Mouse (Mus musculus) CH12.LX (cell line): ENCODE measurements at regions not wholly inside any gene's neighbourhood (a gene's known extent, or its start where the extent isn't known, plus 50 kb on each side); places are given as distances from the start of the nearest gene placed in this dataset.

Experiments
- DNase-seq: peaks from one replicate; pipeline ENCODE4 v3.0.0-alpha.2; 2013; ENCODE audit errors: extremely low read depth
- H3K27ac ChIP-seq: 2 replicates; pipeline ENCODE4 v1.5.1; 2012; ENCODE audit warnings: low read depth, mild to moderate bottlenecking, control low read depth, moderate library complexity; ENCODE audit not compliant: insufficient read depth
- H3K27me3 ChIP-seq: replicated peaks from 2 replicates; pipeline ENCODE3; 2012; ENCODE audit warnings: inconsistent platforms
- H3K36me3 ChIP-seq, 2 experiments: replicated peaks in 1 of 2; 2 replicates each; pipeline versions ENCODE3 to v1.6.1; 2012; ENCODE audit warnings: inconsistent platforms in 1 of 2, low read length in 1 of 2, mild to moderate bottlenecking in 1 of 2, mixed read lengths in 1 of 2, moderate library complexity in 1 of 2; ENCODE audit not compliant: control insufficient read depth in 1 of 2, insufficient read depth in 1 of 2
- H3K4me1 ChIP-seq, 2 experiments: 2 replicates each; pipeline ENCODE4 v1.6.1; 2012; ENCODE audit warnings: inconsistent platforms in 1 of 2, moderate library complexity in 1 of 2; ENCODE audit not compliant: insufficient read depth in 2 of 2, control insufficient read depth in 1 of 2
- H3K4me2 ChIP-seq: 2 replicates; pipeline ENCODE4 v1.6.1; 2012; ENCODE audit warnings: low read depth, mild to moderate bottlenecking, control low read depth; ENCODE audit not compliant: poor library complexity, insufficient read depth, severe bottlenecking
- H3K4me3 ChIP-seq, 3 experiments: fragments of 150-350 bp in 1 of 3; sonication (generic) in 1 of 3; replicated peaks in 1 of 3; 2 replicates each; pipeline versions ENCODE3 to v1.5.1; 2011 to 2012; ENCODE audit warnings: low read depth in 2 of 3, low read length in 2 of 3, mild to moderate bottlenecking in 2 of 3, moderate library complexity in 2 of 3, control low read depth in 1 of 3, improper control_type of control experiment in 1 of 3, inconsistent platforms in 1 of 3, mixed read lengths in 1 of 3; ENCODE audit not compliant: poor library complexity in 1 of 3
- H3K79me2 ChIP-seq: replicated peaks from 2 replicates; pipeline ENCODE4 v1.6.1; 2012; ENCODE audit warnings: mild to moderate bottlenecking, moderate library complexity; ENCODE audit not compliant: control insufficient read depth, poor library complexity, insufficient read depth, severe bottlenecking; ENCODE audit errors: extremely low read depth
- H3K9ac ChIP-seq: 2 replicates; pipeline ENCODE4 v1.6.1; 2012; ENCODE audit warnings: low read depth, mild to moderate bottlenecking, control low read depth, moderate library complexity; ENCODE audit not compliant: insufficient read depth
- H3K9me3 ChIP-seq: replicated peaks from 2 replicates; pipeline ENCODE3; 2012; ENCODE audit warnings: low read length, inconsistent platforms, mixed read lengths
- BHLHE40 ChIP-seq: IDR thresholded peaks from 2 replicates; pipeline ENCODE4 v1.6.1; 2011; ENCODE audit warnings: mild to moderate bottlenecking, low read depth, low read length, improper control_type of control experiment
- CHD1 ChIP-seq: IDR thresholded peaks from 2 replicates; pipeline ENCODE4 v1.6.1; 2012; ENCODE audit warnings: low read depth, low read length, improper control_type of control experiment, inconsistent platforms
- CHD2 ChIP-seq: IDR thresholded peaks from 2 replicates; pipeline ENCODE4 v1.6.1; 2011; ENCODE audit warnings: low read length, improper control_type of control experiment
- E2F4 ChIP-seq: IDR thresholded peaks from 2 replicates; pipeline ENCODE4 v1.6.1; 2011; ENCODE audit warnings: low read depth, low read length, improper control_type of control experiment; ENCODE audit not compliant: insufficient replicate concordance
- EP300 ChIP-seq: IDR thresholded peaks from 2 replicates; pipeline ENCODE4 v1.6.1; 2011; ENCODE audit warnings: low read length, improper control_type of control experiment
- ETS1 ChIP-seq: conservative IDR thresholded peaks from 2 replicates; pipeline ENCODE4 v1.6.1; 2012; ENCODE audit warnings: low read depth, mild to moderate bottlenecking, inconsistent platforms, low read length, improper control_type of control experiment, moderate library complexity
- GABPA ChIP-seq: IDR thresholded peaks from 2 replicates; pipeline ENCODE4 v1.6.1; 2012; ENCODE audit warnings: low read depth, low read length, improper control_type of control experiment, inconsistent platforms; ENCODE audit not compliant: insufficient replicate concordance
- HCFC1 ChIP-seq: IDR thresholded peaks from 2 replicates; pipeline ENCODE4 v1.6.1; 2012; ENCODE audit warnings: low read depth, mild to moderate bottlenecking, inconsistent platforms, low read length, improper control_type of control experiment
- JUND ChIP-seq: conservative IDR thresholded peaks from 2 replicates; pipeline ENCODE4 v1.6.1; 2011; ENCODE audit warnings: low read depth, low read length, improper control_type of control experiment
- MAFK ChIP-seq: IDR thresholded peaks from 2 replicates; pipeline ENCODE4 v1.6.1; 2011; ENCODE audit warnings: low read length, improper control_type of control experiment; ENCODE audit not compliant: insufficient replicate concordance
- MYC ChIP-seq: IDR thresholded peaks from 2 replicates; pipeline ENCODE4 v1.6.1; 2011; ENCODE audit warnings: low read depth, mild to moderate bottlenecking, improper control_type of control experiment, low read length
- NELFE ChIP-seq: IDR thresholded peaks from 2 replicates; pipeline ENCODE4 v1.6.1; 2011; ENCODE audit warnings: low read depth, low read length, improper control_type of control experiment
- POLR2A ChIP-seq: IDR thresholded peaks from 2 replicates; pipeline ENCODE4 v1.6.1; 2011; ENCODE audit warnings: low read depth, mild to moderate bottlenecking, improper control_type of control experiment, low read length
- POLR2AphosphoS2 ChIP-seq: IDR thresholded peaks from 2 replicates; pipeline ENCODE4 v1.6.1; 2011; ENCODE audit warnings: low read depth, low read length, improper control_type of control experiment
- RAD21 ChIP-seq: IDR thresholded peaks from 2 replicates; pipeline ENCODE4 v1.6.1; 2011; ENCODE audit warnings: low read depth, mild to moderate bottlenecking, low read length, improper control_type of control experiment, moderate library complexity
- RCOR1 ChIP-seq: conservative IDR thresholded peaks from 2 replicates; pipeline ENCODE4 v1.6.1; 2012; ENCODE audit warnings: low read depth, mild to moderate bottlenecking, inconsistent platforms, low read length, improper control_type of control experiment
- SMC3 ChIP-seq: IDR thresholded peaks from 2 replicates; pipeline ENCODE4 v1.6.1; 2011; ENCODE audit warnings: low read depth, low read length, improper control_type of control experiment
- TBP ChIP-seq: conservative IDR thresholded peaks from 2 replicates; pipeline ENCODE4 v1.6.1; 2011; ENCODE audit warnings: low read depth, low read length, improper control_type of control experiment
- UBTF ChIP-seq: IDR thresholded peaks from 2 replicates; pipeline ENCODE4 v1.6.1; 2012; ENCODE audit warnings: low read depth, mild to moderate bottlenecking, inconsistent platforms, low read length, improper control_type of control experiment, moderate library complexity
- USF2 ChIP-seq: conservative IDR thresholded peaks from 2 replicates; pipeline ENCODE4 v1.6.1; 2011; ENCODE audit warnings: low read depth, low read length, improper control_type of control experiment
- ZC3H11A ChIP-seq: IDR thresholded peaks from 2 replicates; pipeline ENCODE4 v1.6.1; 2012; ENCODE audit warnings: low read depth, mild to moderate bottlenecking, inconsistent platforms, low read length, improper control_type of control experiment
- ZMIZ1 ChIP-seq: IDR thresholded peaks from 2 replicates; pipeline ENCODE4 v1.6.1; 2012; ENCODE audit warnings: low read depth, mild to moderate bottlenecking, inconsistent platforms, low read length, improper control_type of control experiment
- ZNF384 ChIP-seq: IDR thresholded peaks from 2 replicates; pipeline ENCODE4 v1.6.1; 2012; ENCODE audit warnings: low read depth, low read length, improper control_type of control experiment, inconsistent platforms
- dilution Hi-C: fragments of 300-500 bp; cut with MboI; formaldehyde crosslinking; loops from 2 replicates; pipeline ENCODE4 v1.14.3; 2020; ENCODE audit warnings: low sequenced_read_pairs; ENCODE audit not compliant: extremely low pct_unique_long_range_greater_than_20kb, extremely low pct_ligation_motif_present
- in situ Hi-C: fragments of 300-500 bp; cut with MboI; formaldehyde crosslinking; loops from 3 replicates; pipeline ENCODE4 v1.14.3; 2019; ENCODE audit warnings: low sequenced_read_pairs, low pct_ligation_motif_present, low pct_unique_long_range_greater_than_20kb, mixed read lengths

- in situ Hi-C loops: no loop called here
- no peak overlapping the region for H3K27ac ChIP-seq
- TF ChIP-seq E2F4: no peak
- no peak for TF ChIP-seq ZMIZ1
- no peak for TF ChIP-seq GABPA
- TF ChIP-seq USF2: no peak
- TF ChIP-seq ZC3H11A: no peak
- TF ChIP-seq POLR2A: no peak
- no peak for TF ChIP-seq ETS1
- no peak for TF ChIP-seq EP300
- no peak for TF ChIP-seq BHLHE40
- no peak for TF ChIP-seq POLR2AphosphoS2
- TF ChIP-seq ZNF384: no peak
- TF ChIP-seq TBP: no peak
- no peak for TF ChIP-seq CHD2
- TF ChIP-seq JUND: no peak
- TF ChIP-seq MAFK: no peak
- no peak for TF ChIP-seq HCFC1
- TF ChIP-seq SMC3: no peak
- no peak for TF ChIP-seq UBTF
- TF ChIP-seq RCOR1: no peak
- no peak overlapping the region for H3K4me3 ChIP-seq
- H3K4me1 ChIP-seq: no peaks in the 10 kb centered on the region
- H3K9me3 ChIP-seq: no peaks in the 10 kb centered on the region
- H3K36me3 ChIP-seq: no peaks in the 10 kb centered on the region
- DNase-seq: no peak
- dilution Hi-C loops: no loop called here
- no peak overlapping the region for H3K9ac ChIP-seq
- H3K79me2 ChIP-seq: no peaks in the 10 kb centered on the region
- H3K4me2 ChIP-seq: no peak overlapping the region
- H3K27me3 ChIP-seq: no peaks in the 10 kb centered on the region
Measured at GRCm38 (mm10) chr12:91980321-91980720, 131.4 kb upstream of the Sel1l start.

GRCm38 (mm10) chr12:91971045-91971444, 122.1 kb upstream of the Sel1l start:
- dilution Hi-C loops: no loop called here

More at GRCm38 (mm10) chr12:91971045-91971444, 122.1 kb upstream of the Sel1l start:
- Histone ChIP-seq H3K4me2 (no peak overlapping the region), H3K4me3 (no peak overlapping the region), H3K36me3 (no peaks in the 10 kb centered on the region), H3K79me2 (no peaks in the 10 kb centered on the region), H3K4me1 (no peaks in the 10 kb centered on the region; a peak in 1 of 4 replicates), H3K27ac (no peak overlapping the region), H3K9ac (no peak overlapping the region)
- no peak for DNase-seq
- in situ Hi-C loops: no loop called here
- TF ChIP-seq NELFE (no peak), ETS1 (no peak), CHD1 (no peak), ZNF384 (no peak), MYC (no peak), RAD21 (no peak)
- TF ChIP-seq, all 38 proteins: peak for 0
- Histone ChIP-seq H3K27me3 (no peaks in the 10 kb centered on the region), H3K9me3 (no peaks in the 10 kb centered on the region)
